Mouse (Mus musculus) mesoderm, embryonic 11.5 days (tissue): ENCODE results near the gene Gm12830.
A peak's percentile ranks its signal among the peaks of the same experiment; 100 is the strongest.

Experiments
- DNase-seq: peaks from one replicate; pipeline ENCODE4 v3.0.0-alpha.2; 2012; ENCODE audit warnings: low read depth, low spot score

Gm12830 gene

GRCm38 (mm10) chr4:114821567-114822192 is at the start of gene Gm12830:
Gene Gm12830 (plus strand): TSS chr4:114821722.
- DNase-seq: peak; percentile 89

DNA sequence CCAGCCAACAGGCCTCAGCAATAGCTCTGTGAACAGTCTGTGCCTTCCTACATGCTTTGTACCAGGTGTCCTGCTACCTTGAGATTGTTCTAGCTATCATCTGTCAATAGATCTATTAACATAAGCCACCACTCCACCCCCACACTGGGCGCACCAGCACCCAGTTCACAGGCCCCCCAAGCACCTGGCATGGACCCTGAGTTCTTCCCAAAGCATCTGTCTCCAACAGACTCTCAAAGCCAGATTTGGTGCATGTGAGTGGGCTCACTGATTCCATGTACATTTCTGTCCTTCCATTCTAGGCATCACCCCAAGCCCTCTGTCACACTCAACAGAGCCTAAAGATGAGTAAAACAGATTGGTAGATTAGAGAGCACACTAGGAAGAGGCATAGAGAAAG is 48.2 kb upstream of the Gm12830 start:
- no peak for DNase-seq

GRCm38 (mm10) chr4:114777625-114778202 is 43.8 kb upstream of the Gm12830 start:
- no peak for DNase-seq

- peak; percentile 26 for DNase-seq
Measured at GRCm38 (mm10) chr4:114778716-114779474, 42.6 kb upstream of the Gm12830 start.

- no peak for DNase-seq
Measured at GRCm38 (mm10) chr4:114779475-114779757, 42.1 kb upstream of the Gm12830 start.

- peak; percentile 55 for DNase-seq
Measured at GRCm38 (mm10) chr4:114779758-114780546, 41.6 kb upstream of the Gm12830 start.

GRCm38 (mm10) chr4:114782851-114783250 is 38.7 kb upstream of the Gm12830 start:
- DNase-seq: no peak

GRCm38 (mm10) chr4:114784735-114785134 is 36.8 kb upstream of the Gm12830 start:
- no peak for DNase-seq

DNA sequence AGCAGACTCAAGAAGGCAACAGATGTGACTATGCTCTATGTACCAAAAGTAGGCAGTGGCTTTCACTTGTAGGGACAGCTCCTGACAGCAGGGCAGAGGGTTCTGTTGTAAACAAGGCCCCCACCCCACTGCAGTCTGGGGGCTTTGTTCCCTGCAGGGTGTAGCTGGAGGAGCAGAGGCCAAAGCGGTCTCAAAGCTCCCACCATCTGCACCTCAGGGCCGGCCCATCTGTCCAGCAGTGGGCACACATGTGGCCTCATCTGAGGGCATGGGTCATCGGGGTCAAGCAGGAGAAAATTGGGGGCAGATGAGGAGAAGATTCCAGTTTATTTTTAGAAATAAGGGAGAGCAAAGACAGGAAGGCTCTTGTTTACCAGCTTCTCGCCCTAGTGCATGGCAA is 32.7 kb upstream of the Gm12830 start:
- DNase-seq: peak; percentile 27

- no peak for DNase-seq
Measured at GRCm38 (mm10) chr4:114791650-114792049, 29.9 kb upstream of the Gm12830 start.

DNA sequence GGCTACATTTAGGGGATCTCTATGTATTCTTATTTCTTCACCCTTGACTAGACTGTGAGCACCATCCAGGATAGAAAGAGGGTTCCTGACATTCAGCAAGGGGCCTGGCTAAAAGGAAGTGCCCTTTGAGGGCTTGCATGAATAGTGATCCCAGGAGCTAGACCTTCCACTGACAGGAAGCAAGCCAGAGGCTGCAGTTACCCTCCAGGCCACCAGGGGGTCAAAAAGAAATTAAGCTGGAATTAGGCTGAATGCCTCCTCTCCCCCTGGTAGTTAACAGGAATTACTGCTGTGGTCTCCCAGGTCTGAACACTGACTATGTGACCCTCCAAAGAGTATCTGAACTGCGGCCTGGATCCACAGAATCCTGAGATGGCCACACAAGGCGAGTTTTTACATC is 27.7 kb upstream of the Gm12830 start:
- no peak for DNase-seq

DNA sequence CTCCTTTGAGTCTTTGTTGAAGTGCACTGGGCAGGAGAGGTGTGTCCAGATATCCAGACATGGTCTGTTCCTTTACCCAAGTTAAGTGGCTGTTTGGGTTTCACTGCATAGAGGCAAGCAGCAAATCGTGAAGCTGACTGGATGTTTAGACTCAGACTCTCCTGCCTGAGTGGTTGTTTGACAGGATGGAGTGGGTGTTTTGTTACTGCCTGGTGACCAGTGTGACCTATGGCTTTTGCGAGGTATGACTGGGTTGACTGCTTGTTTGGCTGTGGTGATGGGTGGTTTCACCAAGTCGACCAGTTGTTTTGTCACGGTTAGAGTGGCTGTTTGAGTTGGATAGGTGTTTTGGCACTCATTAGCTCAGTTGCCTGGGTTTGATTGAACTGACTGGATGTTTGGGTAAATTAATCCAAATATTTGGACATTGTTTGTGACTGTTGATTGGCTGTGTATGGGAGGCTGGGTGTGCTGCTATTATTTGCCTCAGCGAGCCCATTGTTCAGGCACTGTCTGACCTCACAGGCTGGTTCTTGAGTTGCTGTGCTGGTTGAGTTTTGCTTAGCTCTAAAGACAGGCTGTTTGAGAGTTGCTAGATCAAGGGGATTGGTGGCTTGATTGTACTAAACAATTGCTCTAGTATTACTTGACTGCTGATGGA is 24.1 kb upstream of the Gm12830 start:
- no peak for DNase-seq

DNA sequence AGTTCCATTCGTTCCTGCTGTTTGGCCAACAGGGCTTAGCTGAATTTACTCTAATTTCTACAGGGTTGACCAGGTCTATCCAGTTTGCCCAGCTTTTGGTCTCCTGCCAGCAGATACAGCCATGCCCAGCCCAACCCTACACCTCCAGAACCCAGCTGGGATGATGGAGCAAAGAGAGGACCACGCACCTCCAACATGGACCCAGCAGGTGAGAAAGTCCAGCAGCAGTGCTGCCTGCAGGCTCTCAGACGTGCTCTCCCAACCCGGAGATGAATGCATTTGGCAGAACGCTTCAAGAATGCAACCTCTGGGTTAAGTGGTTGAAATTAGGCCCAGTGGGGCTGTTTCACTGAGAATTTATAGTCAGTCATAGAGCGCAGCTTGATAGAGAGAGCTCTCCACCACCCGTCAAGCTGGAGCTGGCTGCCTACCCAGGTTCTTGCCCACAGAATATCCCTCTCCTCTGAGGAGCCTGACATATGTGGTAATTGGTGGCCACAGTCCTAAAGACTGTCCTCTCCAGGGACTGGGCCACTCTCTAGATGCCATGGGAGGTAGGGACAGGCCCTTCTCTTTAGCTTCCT is 23.4 kb upstream of the Gm12830 start:
- DNase-seq: no peak

GRCm38 (mm10) chr4:114804096-114804495 is 17.4 kb upstream of the Gm12830 start:
- DNase-seq: no peak

- DNase-seq: no peak
Measured at GRCm38 (mm10) chr4:114818963-114819702, 2.4 kb upstream of the Gm12830 start.

DNA sequence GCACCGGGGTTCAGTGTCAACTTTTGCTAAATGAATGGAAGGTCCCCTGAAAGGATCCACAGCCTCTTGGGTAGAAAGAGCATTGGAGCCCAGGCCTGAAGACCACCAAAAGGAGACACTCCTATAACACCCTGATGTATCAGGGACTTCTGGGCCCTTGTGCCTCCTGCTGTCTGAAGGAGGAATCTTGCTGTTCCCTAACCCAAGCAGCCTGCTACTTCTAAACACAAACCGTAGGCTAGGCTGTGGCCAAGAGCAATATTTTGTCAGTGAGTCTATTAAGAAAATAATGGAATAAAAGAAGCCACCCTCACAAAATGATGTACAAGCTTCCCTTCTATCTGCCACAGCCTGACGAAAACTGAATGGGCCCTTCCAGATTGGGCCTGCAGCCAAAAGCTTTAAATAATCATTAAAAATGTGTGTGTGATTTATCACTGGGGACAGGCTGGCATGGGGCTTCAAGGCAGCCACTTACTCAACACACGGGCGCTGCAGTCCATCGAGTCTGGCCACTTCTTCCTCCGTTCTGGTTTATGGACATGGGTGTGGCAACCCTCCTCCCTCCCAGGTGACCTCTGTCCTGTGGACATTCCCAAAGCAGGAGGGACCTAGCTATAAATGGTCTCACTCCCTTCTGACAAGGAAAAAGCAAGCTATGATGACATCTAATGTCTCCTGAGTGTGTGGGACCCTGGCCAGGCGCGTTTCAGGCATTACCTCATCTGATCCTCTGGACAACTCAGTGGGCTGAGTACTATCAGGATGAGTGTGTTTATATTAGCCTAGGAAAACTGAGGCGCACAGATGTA is 13.5 kb downstream of the Gm12830 start:
- DNase-seq: peak; percentile 18

GRCm38 (mm10) chr4:114841336-114841920 is 19.9 kb downstream of the Gm12830 start:
- peak; percentile 76 for DNase-seq

- DNase-seq: peak; percentile 88
Measured at GRCm38 (mm10) chr4:114842376-114842960, 20.9 kb downstream of the Gm12830 start.

- peak; percentile 41 for DNase-seq
Measured at GRCm38 (mm10) chr4:114843097-114843721, 21.7 kb downstream of the Gm12830 start.
